Comparison of ENCODE assay signal across 19 mouse cellular contexts in genomic region chr9:64105301-64105700, GRCm38 (mm10). TPM values are rescaled to one million over a fixed set of nuclear protein-coding genes. Genes with fewer than 3 reads are reported as not detected.
DNase-seq lines count a peak whose midpoint lies in the region; ATAC-seq lines count a peak whose summit lies in the region.
"Had no signal": no experiment of that assay in that cellular context is flagged by ENCODE, and none has a peak within 500 bp of the region (broad histone marks: within the 10 kb centered on the region; RNA-seq: fewer than 3 reads in every experiment).

No protein-coding gene starts in this region.

- 0 out of 2 replicates have a peak, but pooled peaks cover 2% of the 10 kb centered on the region for H3K9me3 ChIP-seq in heart, embryonic 12.5 days (replicated peaks)
- no peaks in the 10 kb centered on the region for H3K9me3 ChIP-seq in heart, embryonic 11.5 days (replicated peaks; ENCODE audit: control insufficient read depth, low read length)
- H3K9me3 ChIP-seq in forebrain, embryonic 11.5 days (ENCODE audit: control insufficient read depth, low read length), result no peaks in the 10 kb centered on the region; the same call in 1 of the 2 replicates
- H3K9me3 ChIP-seq: limb, embryonic 10.5 days had no signal

- no peak overlapping the region for H3K27ac ChIP-seq in heart, embryonic 12.5 days (ENCODE audit: poor library complexity, severe bottlenecking)
- H3K27ac ChIP-seq in heart, embryonic 11.5 days (ENCODE audit: low read depth, low read length), result no peak overlapping the region
- no peak overlapping the region for H3K27ac ChIP-seq in forebrain, embryonic 11.5 days (ENCODE audit: low read depth, low read length)
- H3K27ac ChIP-seq: kidney, postnatal 0 days; limb, embryonic 10.5 days had no signal

- H3K27me3 ChIP-seq in heart, embryonic 12.5 days (replicated peaks), result no peaks in the 10 kb centered on the region
- H3K27me3 ChIP-seq in heart, embryonic 11.5 days (ENCODE audit: control insufficient read depth, insufficient read depth, low read length), result no peaks in the 10 kb centered on the region
- H3K27me3 ChIP-seq in forebrain, embryonic 11.5 days (ENCODE audit: control insufficient read depth, insufficient read depth, low read length), result no peaks in the 10 kb centered on the region

- no peak overlapping the region for H3K4me2 ChIP-seq in heart, embryonic 12.5 days
- H3K4me2 ChIP-seq in heart, embryonic 11.5 days, result no peak overlapping the region
- no peak overlapping the region for H3K4me2 ChIP-seq in forebrain, embryonic 11.5 days (ENCODE audit: low read depth, low read length, severe bottlenecking)
- H3K4me2 ChIP-seq: lung, embryonic 14.5 days had no signal

- peak; percentile 33; the same call in 1 of the 2 replicates for ATAC-seq in heart, embryonic 12.5 days (ENCODE audit: insufficient number of reproducible peaks, low FRiP score)
- no peak for ATAC-seq in heart, embryonic 11.5 days (replicated peaks; ENCODE audit: insufficient number of reproducible peaks, low FRiP score, low TSS enrichment)
- peak; percentile 90 for ATAC-seq in granulocyte monocyte progenitor cell, adult 5-6 weeks (replicated peaks; ENCODE audit: poor library complexity, severe bottlenecking)
- peak; percentile 73 for ATAC-seq in megakaryocyte progenitor cell, adult 5-6 weeks (replicated peaks; ENCODE audit: poor library complexity)
- no peak for ATAC-seq in forebrain, embryonic 11.5 days (replicated peaks; ENCODE audit: low FRiP score)
- ATAC-seq: inflammation-experienced regulatory T-cells, adult 6 months had no signal

- WGBS in heart, embryonic 12.5 days, result 66% methylated on average over 6 of the region's 6 CpGs
- 68% methylated on average over 6 of the region's 6 CpGs for WGBS in heart, embryonic 11.5 days (ENCODE audit: insufficient replicate concordance)
- WGBS in forebrain, embryonic 11.5 days, result 83% methylated on average over 6 of the region's 6 CpGs

- no peaks in the 10 kb centered on the region for H3K36me3 ChIP-seq in heart, embryonic 12.5 days
- no peaks in the 10 kb centered on the region for H3K36me3 ChIP-seq in heart, embryonic 11.5 days (ENCODE audit: control insufficient read depth, insufficient read depth, low read length)
- H3K36me3 ChIP-seq in forebrain, embryonic 11.5 days (ENCODE audit: control insufficient read depth, insufficient read depth, low read length), result no peaks in the 10 kb centered on the region
- H3K36me3 ChIP-seq: limb, embryonic 10.5 days had no signal

- peak; percentile 19 for DNase-seq in adrenal gland, adult 2 months
- DNase-seq in adrenal gland, postnatal 36 days, result no peak
- no peak for DNase-seq in layer of hippocampus, adult 9-11 months
- DNase-seq in forebrain, embryonic 11.5 days (ENCODE audit: low spot score), result no peak
- DNase-seq: cerebellum, adult 9-10 months; lung, embryonic 14.5 days had no signal

- peaks cover 10% of the 10 kb centered on the region; the same call in 1 of the 2 replicates for H3K4me1 ChIP-seq in heart, embryonic 12.5 days (replicated peaks)
- peaks cover 1% of the 10 kb centered on the region; the same call in 1 of the 2 replicates for H3K4me1 ChIP-seq in heart, embryonic 11.5 days (ENCODE audit: control insufficient read depth, insufficient read depth, low read length)
- H3K4me1 ChIP-seq in forebrain, embryonic 11.5 days (replicated peaks; ENCODE audit: control insufficient read depth, insufficient read depth, low read length), result no peaks in the 10 kb centered on the region
- H3K4me1 ChIP-seq: limb, embryonic 10.5 days had no signal

- no peak overlapping the region for H3K4me3 ChIP-seq in heart, embryonic 12.5 days
- no peak overlapping the region for H3K4me3 ChIP-seq in heart, embryonic 11.5 days (ENCODE audit: low read depth, low read length)
- H3K4me3 ChIP-seq in forebrain, embryonic 11.5 days (ENCODE audit: low read depth, low read length), result no peak overlapping the region
- H3K4me3 ChIP-seq: erythroblast, embryonic 14.5 days; limb, embryonic 10.5 days had no signal

- no peak overlapping the region for H3K9ac ChIP-seq in heart, embryonic 12.5 days
- H3K9ac ChIP-seq in heart, embryonic 11.5 days (ENCODE audit: low read depth, low read length), result no peak overlapping the region
- no peak overlapping the region for H3K9ac ChIP-seq in forebrain, embryonic 11.5 days (ENCODE audit: low read length)
- H3K9ac ChIP-seq: lung, embryonic 14.5 days had no signal

RNA-seq across cellular contexts. Expression of gene Lctl, which starts 11.6 kb away (rescaled TPM):
- total RNA-seq in adrenal gland, adult 2 months (2021), result under 1 TPM; 0.55 to 0.72 TPM
- polyA plus RNA-seq in adrenal gland, adult 2 months (2012; rRNA removed), result 6.9 and 10.6 TPM in 2 replicates
- total RNA-seq in adrenal gland, postnatal 36 days (2021), result 1 to 10 TPM in 1 of 2 experiments, under 1 TPM in 1; 0.69 to 2.6 TPM
- 0.14 TPM in 1 of 2 replicates, not detected in the other for polyA plus RNA-seq in heart, embryonic 12.5 days (2016; fragmentation: Nextera tagmentation; extraction: Ambion mirVana)
- polyA plus RNA-seq in heart, embryonic 11.5 days (2014; fragmentation: Nextera tagmentation; extraction: Ambion mirVana), result not detected in 2 replicates
- total RNA-seq in granulocyte monocyte progenitor cell, adult 5-6 weeks (2014; fragmentation: Nextera tagmentation), result not detected in 2 replicates
- 0.15 and 0.39 TPM in 2 replicates for total RNA-seq in granulocyte monocyte progenitor cell, adult 5-6 weeks (2017)
- total RNA-seq in megakaryocyte progenitor cell, adult 5-6 weeks (2015), result not detected in 2 replicates
- not detected in 2 replicates for total RNA-seq in megakaryocyte progenitor cell, adult 5-6 weeks (2017)
- polyA plus RNA-seq in forebrain, embryonic 11.5 days (2014; fragmentation: Nextera tagmentation; extraction: Ambion mirVana), result not detected in 2 replicates
- total RNA-seq: layer of hippocampus, postnatal 14 days; megakaryocyte-erythroid progenitor cell, adult 5-6 weeks; neutrophil, adult 5-6 weeks had no signal
- polyA plus RNA-seq: brain, embryonic 14.5 days; erythroblast, embryonic 14.5 days; heart, embryonic 14.5 days; inflammation-experienced regulatory T-cells, adult 6 months; limb, embryonic 10.5 days had no signal

Comparison
In these comparisons a context has a peak if more than half of its experiments do, and no peak if none do; other contexts are left out.
1. ATAC-seq: peak in heart, embryonic 12.5 days (single experiment), granulocyte monocyte progenitor cell, adult 5-6 weeks (single experiment) and megakaryocyte progenitor cell, adult 5-6 weeks (single experiment); none in heart, embryonic 11.5 days (single experiment) and forebrain, embryonic 11.5 days (single experiment).